Mouse (Mus musculus) bone marrow macrophage, adult 2 months (primary cell): ENCODE results near the gene Casp1.

Source experiments
- CTCF ChIP-seq: IDR thresholded peaks from 2 replicates; pipeline ENCODE4 v1.5.1; 2012; ENCODE audit warnings: low read depth, mild to moderate bottlenecking, low read length, moderate library complexity
- POLR2A ChIP-seq: IDR thresholded peaks from 2 replicates; pipeline ENCODE4 v1.6.1; 2012; ENCODE audit warnings: mild to moderate bottlenecking, low read depth, low read length, borderline replicate concordance

DNA sequence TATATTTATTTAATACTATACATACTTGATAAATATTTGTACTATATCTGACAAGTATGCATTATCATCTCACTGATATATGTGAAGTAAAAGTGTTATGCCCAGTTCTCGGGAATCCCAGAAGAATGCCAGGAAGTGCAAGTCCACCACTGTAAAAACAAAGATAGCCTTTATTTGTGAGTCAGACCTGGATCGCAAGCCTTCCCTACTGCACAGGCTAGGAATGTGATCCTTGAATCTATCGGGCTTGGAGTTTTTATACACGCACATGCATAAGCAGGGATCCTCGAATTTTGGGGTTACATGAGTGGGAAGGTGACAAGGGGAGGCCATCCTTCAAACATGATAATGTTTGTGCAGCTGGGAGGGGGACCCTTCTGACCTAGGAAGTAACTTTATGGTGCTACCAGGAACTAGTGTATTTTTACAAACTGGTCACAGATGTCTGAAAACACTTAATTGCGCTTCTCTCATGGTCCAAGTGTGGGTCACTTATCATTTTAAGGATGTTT is 26.9 kb upstream of the Casp1 start:
- no peak for TF ChIP-seq POLR2A
- no peak for TF ChIP-seq CTCF
